Mouse (Mus musculus) hindbrain, embryonic 15.5 days (tissue): ENCODE measurements at regions not wholly inside any gene's neighbourhood (a gene's known extent, or its start where the extent isn't known, plus 50 kb on each side); places are given as distances from the start of the nearest gene placed in this dataset.

Source experiments
- ATAC-seq: fragments of 200-750 bp; cut with Nextera tagmentation; 2 replicates; pipeline ENCODE4 v1.8.0; 2017; ENCODE audit warnings: low read depth, moderate number of reproducible peaks, moderate TSS enrichment; ENCODE audit not compliant: low FRiP score
- H3K27ac ChIP-seq: fragments of 300-500 bp; sonication (generic); replicated peaks from 2 replicates; pipeline ENCODE4 v1.5.1; 2015; ENCODE audit warnings: mild to moderate bottlenecking, inconsistent platforms
- H3K27me3 ChIP-seq: fragments of 300-500 bp; sonication (generic); 2 replicates; pipeline ENCODE4 v1.6.1; 2015; ENCODE audit warnings: control low read depth, inconsistent platforms
- H3K36me3 ChIP-seq: fragments of 300-500 bp; sonication (generic); 2 replicates; pipeline ENCODE4 v1.6.1; 2015; ENCODE audit warnings: control low read depth, inconsistent platforms
- H3K4me1 ChIP-seq: fragments of 300-500 bp; sonication (generic); replicated peaks from 2 replicates; pipeline ENCODE4 v1.6.1; 2015; ENCODE audit warnings: control low read depth, inconsistent platforms
- H3K4me2 ChIP-seq: fragments of 300-500 bp; sonication (generic); 2 replicates; pipeline ENCODE4 v1.6.1; 2015; ENCODE audit warnings: moderate library complexity, mild to moderate bottlenecking, inconsistent platforms
- H3K4me3 ChIP-seq: fragments of 300-500 bp; sonication (generic); 2 replicates; pipeline ENCODE4 v1.5.1; 2015; ENCODE audit warnings: mild to moderate bottlenecking, inconsistent platforms
- H3K9ac ChIP-seq: fragments of 300-500 bp; sonication (generic); 2 replicates; pipeline ENCODE4 v1.6.1; 2015; ENCODE audit warnings: inconsistent platforms
- H3K9me3 ChIP-seq: fragments of 300-500 bp; sonication (generic); 2 replicates; pipeline ENCODE4 v1.6.1; 2016; ENCODE audit warnings: control low read depth, inconsistent platforms
- WGBS: fragments of 180-500 bp; shearing (Covaris S2); methylation state at CpG from one replicate; pipeline ENCODE4 v1.1.7; 2015; 5-methylcytosine and 5-hydroxymethylcytosine counted together

DNA sequence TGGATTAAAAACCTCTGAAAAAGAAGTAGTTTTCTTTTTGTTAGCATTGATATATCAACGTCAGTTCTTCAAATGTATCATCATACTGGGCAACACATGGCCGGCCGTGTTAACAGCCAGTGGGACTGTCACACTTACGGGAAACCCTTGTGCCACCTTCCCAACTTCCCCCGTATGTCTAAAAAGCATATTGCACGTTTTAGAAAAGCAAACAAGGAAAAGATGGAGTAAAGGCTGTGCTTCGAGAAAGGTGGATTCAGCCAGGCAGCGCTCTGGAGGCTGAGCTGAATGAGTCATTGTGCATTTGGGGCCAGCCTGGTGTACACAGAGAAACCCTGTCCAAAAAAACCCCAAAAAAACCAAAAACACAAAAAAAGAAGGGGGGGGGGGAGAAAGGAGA lies 193.4 kb downstream of the 3100002H09Rik start:
- Histone ChIP-seq H3K4me3 (no peak overlapping the region), H3K4me1 (no peaks in the 10 kb centered on the region), H3K27ac (no peak overlapping the region), H3K27me3 (no peaks in the 10 kb centered on the region), H3K9me3 (no peaks in the 10 kb centered on the region), H3K36me3 (no peaks in the 10 kb centered on the region), H3K9ac (no peak overlapping the region), H3K4me2 (no peak overlapping the region)
- ATAC-seq: no peak
- 88% methylated on average over 8 of the region's 8 CpGs for WGBS

DNA sequence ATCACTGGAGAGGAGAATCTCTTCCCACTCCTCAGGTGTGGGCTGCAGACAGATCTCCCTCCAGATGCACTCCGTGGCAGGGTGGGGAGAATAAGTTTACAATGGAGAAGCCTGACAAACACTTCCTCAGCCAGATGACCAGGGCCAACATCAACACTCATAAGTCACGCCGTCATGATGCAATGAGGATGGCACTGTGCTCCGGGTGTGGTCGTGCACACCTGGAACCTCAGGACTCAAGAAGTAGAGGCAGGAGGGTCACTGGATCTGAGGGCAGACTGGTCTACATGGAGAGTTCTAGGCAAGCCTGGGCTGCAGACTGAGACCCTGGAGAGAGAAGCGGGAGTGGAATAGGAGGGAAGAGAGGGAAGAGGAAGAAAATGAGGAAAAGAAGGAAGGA lies 194.3 kb downstream of the 3100002H09Rik start:
- 96% methylated on average over 6 of the region's 6 CpGs for WGBS
- Histone ChIP-seq H3K9ac (no peak overlapping the region), H3K9me3 (no peaks in the 10 kb centered on the region), H3K4me3 (no peak overlapping the region), H3K36me3 (no peaks in the 10 kb centered on the region), H3K27me3 (no peaks in the 10 kb centered on the region), H3K27ac (no peak overlapping the region), H3K4me2 (no peak overlapping the region), H3K4me1 (no peaks in the 10 kb centered on the region)
- ATAC-seq: no peak

- no peak for ATAC-seq
- Histone ChIP-seq H3K4me3 (no peak overlapping the region), H3K9me3 (no peaks in the 10 kb centered on the region), H3K36me3 (no peaks in the 10 kb centered on the region), H3K27ac (no peak overlapping the region), H3K9ac (no peak overlapping the region), H3K4me1 (no peaks in the 10 kb centered on the region), H3K4me2 (no peak overlapping the region), H3K27me3 (no peaks in the 10 kb centered on the region)
- WGBS: 88% methylated on average over 7 of the region's 7 CpGs
Measured at GRCm38 (mm10) chr4:124414386-124414785, 196.2 kb downstream of the 3100002H09Rik start.

GRCm38 (mm10) chr4:124409279-124409678 lies 201.3 kb downstream of the 3100002H09Rik start:
- H3K9me3 ChIP-seq: no peaks in the 10 kb centered on the region
- no peaks in the 10 kb centered on the region for H3K4me1 ChIP-seq
- no peak overlapping the region for H3K27ac ChIP-seq
- H3K36me3 ChIP-seq: no peaks in the 10 kb centered on the region
- ATAC-seq: no peak
- H3K4me2 ChIP-seq: no peak overlapping the region
- WGBS: 100% methylated on average over 1 of the region's 1 CpGs
- no peak overlapping the region for H3K9ac ChIP-seq
- H3K4me3 ChIP-seq: no peak overlapping the region
- peaks cover 2% of the 10 kb centered on the region; the same call in 1 of the 2 replicates for H3K27me3 ChIP-seq

DNA sequence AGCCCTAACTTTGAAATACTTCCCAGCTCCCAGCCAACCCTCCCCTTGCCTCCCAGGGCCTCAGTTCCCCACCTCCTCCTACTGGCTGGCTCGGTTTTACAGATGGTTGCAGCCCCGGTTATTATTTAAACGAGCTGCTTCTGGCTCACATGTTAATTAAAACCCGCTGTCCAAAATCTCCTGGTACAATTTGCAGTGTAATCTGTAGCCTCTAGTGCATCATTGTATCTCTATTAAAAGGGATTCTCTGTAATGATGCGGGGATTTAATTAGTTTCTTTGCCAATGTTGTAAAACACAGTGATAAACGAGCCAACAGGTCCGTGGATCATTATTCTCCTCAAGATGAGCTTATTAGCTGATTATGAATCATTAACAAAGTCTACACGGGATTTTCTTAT lies 208.5 kb downstream of the 3100002H09Rik start:
- no peaks in the 10 kb centered on the region for H3K36me3 ChIP-seq
- ATAC-seq: peak; percentile 54; the same call in 1 of the 2 replicates
- H3K4me2 ChIP-seq: no peak overlapping the region
- H3K9me3 ChIP-seq: no peaks in the 10 kb centered on the region
- H3K4me1 ChIP-seq: peaks cover 17% of the 10 kb centered on the region
- no peak overlapping the region for H3K4me3 ChIP-seq
- H3K27me3 ChIP-seq: peaks cover 37% of the 10 kb centered on the region
- no peak overlapping the region for H3K9ac ChIP-seq
- WGBS: 34% methylated on average over 8 of the region's 8 CpGs
- H3K27ac ChIP-seq: no peak overlapping the region

- no peak for ATAC-seq
- H3K4me1 ChIP-seq: peaks cover 17% of the 10 kb centered on the region
- no peak overlapping the region for H3K4me3 ChIP-seq
- 53% methylated on average over 8 of the region's 8 CpGs for WGBS
- H3K27ac ChIP-seq: no peak overlapping the region
- H3K4me2 ChIP-seq: no peak overlapping the region
- no peaks in the 10 kb centered on the region for H3K36me3 ChIP-seq
- H3K9ac ChIP-seq: no peak overlapping the region
- peaks cover 39% of the 10 kb centered on the region for H3K27me3 ChIP-seq
- no peaks in the 10 kb centered on the region for H3K9me3 ChIP-seq
Measured at GRCm38 (mm10) chr4:124400741-124401140, 209.9 kb downstream of the 3100002H09Rik start.

DNA sequence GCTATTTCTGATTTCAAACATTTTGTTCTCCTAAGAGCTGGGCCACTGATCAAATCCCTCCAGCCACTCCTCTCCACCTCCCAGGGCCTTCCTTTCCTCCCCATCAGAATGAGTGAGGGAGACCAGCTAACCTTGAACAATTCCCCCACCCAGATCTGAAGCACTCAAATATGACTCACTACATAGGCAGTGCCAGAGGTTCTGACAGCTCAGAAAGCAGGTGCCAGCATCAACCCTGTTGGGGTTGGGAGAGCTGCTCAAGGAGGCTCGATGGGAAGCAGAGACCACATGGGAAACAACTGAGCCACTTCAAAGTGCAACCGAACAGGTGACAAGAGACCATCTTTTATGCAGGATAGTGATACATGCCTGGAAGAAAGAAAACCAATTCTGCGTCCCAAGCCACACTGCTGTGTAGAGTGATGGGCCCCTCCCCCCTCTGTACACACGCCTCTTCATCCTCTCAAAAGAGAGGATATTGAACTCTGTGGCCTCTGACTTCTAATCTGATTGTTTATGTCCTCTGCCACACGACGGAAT lies 210.4 kb downstream of the 3100002H09Rik start:
- no peaks in the 10 kb centered on the region for H3K36me3 ChIP-seq
- 51% methylated on average over 6 of the region's 6 CpGs for WGBS
- ATAC-seq: no peak
- H3K27ac ChIP-seq: no peak overlapping the region
- H3K27me3 ChIP-seq: peaks cover 39% of the 10 kb centered on the region
- no peak overlapping the region for H3K9ac ChIP-seq
- H3K4me3 ChIP-seq: no peak overlapping the region
- peaks cover 17% of the 10 kb centered on the region for H3K4me1 ChIP-seq
- H3K4me2 ChIP-seq: no peak overlapping the region
- H3K9me3 ChIP-seq: no peaks in the 10 kb centered on the region

DNA sequence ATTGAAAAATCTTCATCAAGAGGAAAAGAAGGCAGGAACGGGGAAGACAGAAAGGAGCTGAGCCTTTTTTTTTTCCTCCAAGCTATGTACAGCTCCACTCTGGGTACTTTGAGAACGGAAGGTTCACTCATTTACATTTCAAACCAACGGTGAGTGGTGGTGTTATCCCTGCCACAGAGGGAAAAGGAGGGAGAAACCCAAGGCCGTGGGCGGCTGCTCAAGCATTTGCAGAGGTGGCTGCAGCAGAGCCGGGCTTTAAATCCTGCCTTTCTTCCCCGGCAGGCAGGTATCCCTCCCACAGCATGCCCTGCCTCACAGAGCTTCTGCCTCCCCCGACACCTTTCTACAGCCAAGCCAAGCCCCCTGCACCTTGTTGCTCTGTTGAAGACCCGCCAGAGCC lies 212.2 kb downstream of the 3100002H09Rik start:
- Histone ChIP-seq H3K9ac (no peak overlapping the region), H3K4me1 (peaks cover 17% of the 10 kb centered on the region), H3K27ac (no peak overlapping the region), H3K4me3 (no peak overlapping the region), H3K4me2 (no peak overlapping the region), H3K27me3 (peaks cover 42% of the 10 kb centered on the region), H3K36me3 (no peaks in the 10 kb centered on the region), H3K9me3 (no peaks in the 10 kb centered on the region)
- no peak for ATAC-seq
- whole genome bisulfite sequencing: 38% methylated on average over 9 of the region's 9 CpGs

GRCm38 (mm10) chr4:124396566-124397283 lies 213.9 kb downstream of the 3100002H09Rik start:
- no peaks in the 10 kb centered on the region for H3K36me3 ChIP-seq

DNA sequence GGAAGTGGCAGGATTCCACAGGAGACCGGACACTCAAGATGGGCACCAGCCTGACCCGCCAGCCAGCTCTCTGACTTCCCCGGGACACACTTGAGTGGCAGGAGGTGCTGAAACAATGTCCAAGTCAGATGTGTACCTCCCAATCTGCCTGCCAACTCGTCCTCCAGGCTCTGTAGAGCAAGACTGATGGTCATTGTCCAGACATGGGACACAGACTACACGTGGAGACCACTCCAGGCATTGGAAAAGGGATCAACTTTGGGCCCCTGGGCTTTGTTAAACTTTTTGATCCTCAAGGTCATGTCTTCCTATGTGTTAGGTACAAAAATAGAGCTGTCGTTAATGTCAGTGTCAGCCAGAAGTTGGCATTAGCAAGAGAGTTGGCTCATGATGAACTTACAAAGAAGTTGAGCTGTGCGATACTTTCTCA lies 214.6 kb downstream of the 3100002H09Rik start:
- no peaks in the 10 kb centered on the region for H3K36me3 ChIP-seq
- ATAC-seq: no peak
- H3K4me1 ChIP-seq: peaks cover 6% of the 10 kb centered on the region
- 79% methylated on average over 7 of the region's 7 CpGs for WGBS
- no peak overlapping the region for H3K27ac ChIP-seq
- H3K4me3 ChIP-seq: no peak overlapping the region
- H3K27me3 ChIP-seq: peaks cover 51% of the 10 kb centered on the region
- no peaks in the 10 kb centered on the region for H3K9me3 ChIP-seq
- no peak overlapping the region for H3K4me2 ChIP-seq
- no peak overlapping the region for H3K9ac ChIP-seq

More at GRCm38 (mm10) chr4:124396566-124397283, 213.9 kb downstream of the 3100002H09Rik start:
- H3K4me2 ChIP-seq: no peak overlapping the region
- H3K9me3 ChIP-seq: no peaks in the 10 kb centered on the region
- H3K27me3 ChIP-seq: peaks cover 51% of the 10 kb centered on the region
- peaks cover 14% of the 10 kb centered on the region for H3K4me1 ChIP-seq
- no peak overlapping the region for H3K9ac ChIP-seq
- no peak overlapping the region for H3K27ac ChIP-seq
- no peak overlapping the region for H3K4me3 ChIP-seq
- no peak for ATAC-seq
- 65% methylated on average over 13 of the region's 13 CpGs for WGBS

DNA sequence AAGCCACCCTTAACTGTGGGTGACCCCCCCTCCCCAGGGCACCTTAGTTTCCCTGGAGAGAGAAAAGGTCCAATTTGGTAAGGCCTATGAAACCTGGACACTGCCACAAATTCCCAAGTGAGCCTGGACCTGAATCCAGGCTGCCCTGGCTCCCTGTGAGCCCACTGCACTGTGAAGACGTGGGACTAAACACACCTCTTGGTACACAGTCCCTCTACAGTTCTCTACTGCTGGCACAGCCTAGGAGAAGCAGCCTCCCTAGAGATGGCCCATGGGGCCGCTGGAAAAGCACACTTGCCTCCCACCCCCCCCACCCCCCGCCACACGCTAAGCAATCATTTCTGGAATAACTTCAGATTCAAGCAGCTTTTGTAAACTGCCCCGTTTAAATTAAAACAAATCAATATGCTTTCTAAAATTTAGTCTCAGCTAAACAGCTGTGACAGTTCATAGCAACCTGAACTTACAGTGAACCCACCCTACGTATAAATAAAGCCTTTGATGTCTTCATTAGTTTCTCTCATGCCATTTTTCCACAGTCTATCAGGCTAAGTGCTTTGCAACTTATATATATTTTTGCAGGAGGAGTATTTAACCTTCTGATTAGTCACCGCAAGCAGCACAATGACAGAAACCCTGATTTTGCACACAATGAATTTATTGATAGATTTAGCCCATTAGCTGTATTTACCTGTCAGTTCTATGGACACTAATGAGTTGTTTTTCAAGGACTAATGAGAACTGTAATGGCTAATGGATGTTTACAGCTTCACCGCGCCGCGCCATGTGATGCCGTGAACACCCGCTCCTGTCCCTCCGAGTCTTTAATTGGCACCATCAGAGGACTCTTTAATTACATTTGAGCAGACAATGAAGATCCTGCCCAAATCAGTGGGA lies 215.3 kb downstream of the 3100002H09Rik start:
- Histone ChIP-seq H3K27me3 (peaks cover 48% of the 10 kb centered on the region), H3K36me3 (no peaks in the 10 kb centered on the region), H3K4me1 (no peaks in the 10 kb centered on the region; the same call in 1 of the 2 replicates), H3K27ac (no peak overlapping the region), H3K9ac (no peak overlapping the region), H3K4me3 (no peak overlapping the region), H3K9me3 (no peaks in the 10 kb centered on the region), H3K4me2 (no peak overlapping the region)
- no peak for ATAC-seq
- WGBS: 53% methylated on average over 14 of the region's 14 CpGs

GRCm38 (mm10) chr4:124393595-124393994 lies 217.0 kb downstream of the 3100002H09Rik start:
- no peaks in the 10 kb centered on the region for H3K4me1 ChIP-seq
- H3K27me3 ChIP-seq: peaks cover 33% of the 10 kb centered on the region
- no peak overlapping the region for H3K27ac ChIP-seq
- no peaks in the 10 kb centered on the region for H3K36me3 ChIP-seq
- H3K4me2 ChIP-seq: no peak overlapping the region
- ATAC-seq: no peak
- no peak overlapping the region for H3K4me3 ChIP-seq
- 69% methylated on average over 10 of the region's 10 CpGs for WGBS
- no peaks in the 10 kb centered on the region for H3K9me3 ChIP-seq
- no peak overlapping the region for H3K9ac ChIP-seq
